Mouse (Mus musculus) MEL (cell line): ENCODE data around the gene Pdpn.

ENCODE experiments used
- CTCF ChIP-seq, 3 experiments: IDR thresholded peaks in 2 of 3; conservative IDR thresholded peaks in 1 of 3; 2 replicates each; pipeline ENCODE4 v1.5.1; 2011 to 2012; ENCODE audit warnings: low read length in 3 of 3, low read depth in 2 of 3, mild to moderate bottlenecking in 2 of 3, improper control_type of control experiment in 1 of 3, inconsistent platforms in 1 of 3, mixed read lengths in 1 of 3, moderate library complexity in 1 of 3; ENCODE audit not compliant: control insufficient read depth in 1 of 3, insufficient read depth in 1 of 3, poor library complexity in 1 of 3, severe bottlenecking in 1 of 3
- HCFC1 ChIP-seq: IDR thresholded peaks from 2 replicates; pipeline ENCODE4 v1.6.1; 2012; ENCODE audit warnings: low read depth, mild to moderate bottlenecking, inconsistent platforms, low read length, improper control_type of control experiment, moderate library complexity

- no peak for TF ChIP-seq CTCF (IDR thresholded peaks at IDR 0.05 in 2 of 3, conservative IDR thresholded peaks at IDR 0.05 in 1 of 3; ENCODE audit: control insufficient read depth in 1 of 3, insufficient read depth in 1 of 3, low read depth in 2 of 3, low read length in 3 of 3, poor library complexity in 1 of 3, severe bottlenecking in 1 of 3)
- no peak for TF ChIP-seq HCFC1
Measured at GRCm38 (mm10) chr4:143336096-143336495, 36.7 kb upstream of the Pdpn start.
